Mouse (Mus musculus): ENCODE data around the gene Inf2. TPM values are rescaled to one million over a fixed set of nuclear protein-coding genes. Genes with fewer than 3 reads are reported as not detected.

Gene Inf2
- polyA plus RNA-seq, 1 experiment from 2014 or later, result 2.6 TPM

- Histone ChIP-seq H3K4me1 (replicated peaks; ENCODE audit: control insufficient read depth, insufficient read depth, low read length) (peaks cover 6% of the 10 kb centered on the region), H3K4me3 (replicated peaks; ENCODE audit: low read length) (no peak overlapping the region), H3K9me3 (ENCODE audit: control insufficient read depth, low read length) (no peaks in the 10 kb centered on the region), H3K36me3 (ENCODE audit: control insufficient read depth, insufficient read depth) (no peaks in the 10 kb centered on the region), H3K4me2 (ENCODE audit: low read length) (no peak overlapping the region), H3K27ac (ENCODE audit: low read length) (no peak overlapping the region), H3K9ac (replicated peaks; ENCODE audit: low read depth, low read length) (no peak overlapping the region), H3K27me3 (replicated peaks; ENCODE audit: control insufficient read depth, insufficient read depth, low read length) (0 out of 2 replicates have a peak, but pooled peaks cover 3% of the 10 kb centered on the region)
- WGBS, result 86% methylated on average over 4 of the region's 4 CpGs
- ATAC-seq, result no peak
Observed at GRCm38 (mm10) chr12:112625700-112626099, 37.1 kb downstream of the Inf2 start.

GRCm38 (mm10) chr12:112626455-112626854, 37.9 kb downstream of the Inf2 start:
- 81% methylated on average over 6 of the region's 6 CpGs for WGBS
- ATAC-seq, result no peak
- no peaks in the 10 kb centered on the region for H3K36me3 ChIP-seq (ENCODE audit: control insufficient read depth, insufficient read depth)

GRCm38 (mm10) chr12:112627097-112627881, 38.7 kb downstream of the Inf2 start:
- no peak overlapping the region for H3K4me2 ChIP-seq (ENCODE audit: low read length)
- H3K27me3 ChIP-seq (replicated peaks; ENCODE audit: control insufficient read depth, insufficient read depth, low read length), result no peaks in the 10 kb centered on the region
- no peak overlapping the region for H3K4me3 ChIP-seq (replicated peaks; ENCODE audit: low read length)
- H3K27ac ChIP-seq (ENCODE audit: low read length), result no peak overlapping the region
- H3K36me3 ChIP-seq (ENCODE audit: control insufficient read depth, insufficient read depth), result no peaks in the 10 kb centered on the region
- H3K9me3 ChIP-seq (ENCODE audit: control insufficient read depth, low read length), result no peaks in the 10 kb centered on the region
- peaks cover 6% of the 10 kb centered on the region for H3K4me1 ChIP-seq (replicated peaks; ENCODE audit: control insufficient read depth, insufficient read depth, low read length)
- WGBS, result 61% methylated on average over 7 of the region's 7 CpGs
- no peak for ATAC-seq
- H3K9ac ChIP-seq (replicated peaks; ENCODE audit: low read depth, low read length), result no peak overlapping the region

More at GRCm38 (mm10) chr12:112626455-112626854, 37.9 kb downstream of the Inf2 start:
- no peaks in the 10 kb centered on the region for H3K9me3 ChIP-seq (ENCODE audit: control insufficient read depth, low read length)
- no peak overlapping the region for H3K9ac ChIP-seq (replicated peaks; ENCODE audit: low read depth, low read length)
- H3K4me2 ChIP-seq (ENCODE audit: low read length), result no peak overlapping the region
- H3K27ac ChIP-seq (ENCODE audit: low read length), result no peak overlapping the region
- no peaks in the 10 kb centered on the region for H3K27me3 ChIP-seq (replicated peaks; ENCODE audit: control insufficient read depth, insufficient read depth, low read length)
- peaks cover 6% of the 10 kb centered on the region for H3K4me1 ChIP-seq (replicated peaks; ENCODE audit: control insufficient read depth, insufficient read depth, low read length)
- H3K4me3 ChIP-seq (replicated peaks; ENCODE audit: low read length), result no peak overlapping the region

GRCm38 (mm10) chr12:112628197-112628596, 39.6 kb downstream of the Inf2 start:
- 91% methylated on average over 6 of the region's 6 CpGs for WGBS
- no peak overlapping the region for H3K4me2 ChIP-seq (ENCODE audit: low read length)

GRCm38 (mm10) chr12:112628928-112629721, 40.5 kb downstream of the Inf2 start:
- peaks cover 6% of the 10 kb centered on the region for H3K4me1 ChIP-seq (replicated peaks; ENCODE audit: control insufficient read depth, insufficient read depth, low read length)
- H3K4me3 ChIP-seq (replicated peaks; ENCODE audit: low read length), result peak overlapping the region; percentile 30
- no peak overlapping the region for H3K27ac ChIP-seq (ENCODE audit: low read length)
- peak overlapping the region; percentile 27 for H3K9ac ChIP-seq (replicated peaks; ENCODE audit: low read depth, low read length)
- H3K36me3 ChIP-seq (ENCODE audit: control insufficient read depth, insufficient read depth), result no peaks in the 10 kb centered on the region
- peak overlapping the region; percentile 47 for H3K4me2 ChIP-seq (ENCODE audit: low read length)
- 39% methylated on average over 19 of the region's 19 CpGs for WGBS
- H3K27me3 ChIP-seq (replicated peaks; ENCODE audit: control insufficient read depth, insufficient read depth, low read length), result no peaks in the 10 kb centered on the region
- peak; percentile 77 for ATAC-seq
- H3K9me3 ChIP-seq (ENCODE audit: control insufficient read depth, low read length), result no peaks in the 10 kb centered on the region

More at GRCm38 (mm10) chr12:112628197-112628596, 39.6 kb downstream of the Inf2 start:
- Histone ChIP-seq H3K36me3 (ENCODE audit: control insufficient read depth, insufficient read depth) (no peaks in the 10 kb centered on the region), H3K27ac (ENCODE audit: low read length) (no peak overlapping the region), H3K27me3 (replicated peaks; ENCODE audit: control insufficient read depth, insufficient read depth, low read length) (no peaks in the 10 kb centered on the region), H3K4me3 (replicated peaks; ENCODE audit: low read length) (no peak overlapping the region), H3K9ac (replicated peaks; ENCODE audit: low read depth, low read length) (no peak overlapping the region), H3K4me1 (replicated peaks; ENCODE audit: control insufficient read depth, insufficient read depth, low read length) (peaks cover 6% of the 10 kb centered on the region), H3K9me3 (ENCODE audit: control insufficient read depth, low read length) (no peaks in the 10 kb centered on the region)
- ATAC-seq, result no peak

- no peak for ATAC-seq
- Histone ChIP-seq H3K27me3 (replicated peaks; ENCODE audit: control insufficient read depth, insufficient read depth, low read length) (no peaks in the 10 kb centered on the region), H3K27ac (ENCODE audit: low read length) (no peak overlapping the region), H3K9me3 (ENCODE audit: control insufficient read depth, low read length) (no peaks in the 10 kb centered on the region), H3K4me1 (replicated peaks; ENCODE audit: control insufficient read depth, insufficient read depth, low read length) (peaks cover 6% of the 10 kb centered on the region), H3K36me3 (ENCODE audit: control insufficient read depth, insufficient read depth) (no peaks in the 10 kb centered on the region), H3K4me2 (ENCODE audit: low read length) (no peak overlapping the region), H3K9ac (replicated peaks; ENCODE audit: low read depth, low read length) (no peak overlapping the region), H3K4me3 (replicated peaks; ENCODE audit: low read length) (no peak overlapping the region)
- 93% methylated on average over 12 of the region's 12 CpGs for WGBS
Observed at GRCm38 (mm10) chr12:112630029-112630428, 41.4 kb downstream of the Inf2 start.

- H3K9me3 ChIP-seq (ENCODE audit: control insufficient read depth, low read length), result no peaks in the 10 kb centered on the region
- no peak overlapping the region for H3K4me2 ChIP-seq (ENCODE audit: low read length)
- WGBS, result 81% methylated on average over 5 of the region's 5 CpGs
- no peak overlapping the region for H3K4me3 ChIP-seq (replicated peaks; ENCODE audit: low read length)
- ATAC-seq, result no peak
- H3K4me1 ChIP-seq (replicated peaks; ENCODE audit: control insufficient read depth, insufficient read depth, low read length), result peaks cover 6% of the 10 kb centered on the region
- H3K9ac ChIP-seq (replicated peaks; ENCODE audit: low read depth, low read length), result no peak overlapping the region
- H3K27me3 ChIP-seq (replicated peaks; ENCODE audit: control insufficient read depth, insufficient read depth, low read length), result no peaks in the 10 kb centered on the region
- no peak overlapping the region for H3K27ac ChIP-seq (ENCODE audit: low read length)
- H3K36me3 ChIP-seq (ENCODE audit: control insufficient read depth, insufficient read depth), result no peaks in the 10 kb centered on the region
Observed at GRCm38 (mm10) chr12:112630796-112631195, 42.2 kb downstream of the Inf2 start.

GRCm38 (mm10) chr12:112631472-112631871, 42.9 kb downstream of the Inf2 start:
- WGBS, result 62% methylated on average over 1 of the region's 1 CpGs
- no peak overlapping the region for H3K9ac ChIP-seq (replicated peaks; ENCODE audit: low read depth, low read length)
- H3K27me3 ChIP-seq (replicated peaks; ENCODE audit: control insufficient read depth, insufficient read depth, low read length), result no peaks in the 10 kb centered on the region
- H3K27ac ChIP-seq (ENCODE audit: low read length), result no peak overlapping the region
- no peak overlapping the region for H3K4me2 ChIP-seq (ENCODE audit: low read length)
- ATAC-seq, result no peak
- H3K4me1 ChIP-seq (replicated peaks; ENCODE audit: control insufficient read depth, insufficient read depth, low read length), result peaks cover 6% of the 10 kb centered on the region
- H3K9me3 ChIP-seq (ENCODE audit: control insufficient read depth, low read length), result no peaks in the 10 kb centered on the region
- H3K4me3 ChIP-seq (replicated peaks; ENCODE audit: low read length), result no peak overlapping the region
- no peaks in the 10 kb centered on the region for H3K36me3 ChIP-seq (ENCODE audit: control insufficient read depth, insufficient read depth)

GRCm38 (mm10) chr12:112632084-112632777, 43.6 kb downstream of the Inf2 start:
- H3K9me3 ChIP-seq (ENCODE audit: control insufficient read depth, low read length), result no peaks in the 10 kb centered on the region
- no peak overlapping the region for H3K4me3 ChIP-seq (replicated peaks; ENCODE audit: low read length)
- whole genome bisulfite sequencing, result 83% methylated on average over 11 of the region's 11 CpGs
- no peak overlapping the region for H3K4me2 ChIP-seq (ENCODE audit: low read length)
- H3K27me3 ChIP-seq (replicated peaks; ENCODE audit: control insufficient read depth, insufficient read depth, low read length), result no peaks in the 10 kb centered on the region
- H3K36me3 ChIP-seq (ENCODE audit: control insufficient read depth, insufficient read depth), result no peaks in the 10 kb centered on the region
- no peak overlapping the region for H3K27ac ChIP-seq (ENCODE audit: low read length)
- no peak for ATAC-seq
- H3K4me1 ChIP-seq (replicated peaks; ENCODE audit: control insufficient read depth, insufficient read depth, low read length), result peaks cover 6% of the 10 kb centered on the region
- no peak overlapping the region for H3K9ac ChIP-seq (replicated peaks; ENCODE audit: low read depth, low read length)

Measured in forebrain, embryonic 16.5 days (tissue).